Mouse (Mus musculus): Measurements from ENCODE around the gene Lnpep. TPM values are rescaled to one million over a fixed set of nuclear protein-coding genes. Genes with fewer than 3 reads are reported as not detected.
A peak's percentile ranks its signal among the peaks of the same experiment; 100 is the strongest.

Lnpep gene
- polyA plus RNA-seq, 1 experiment from 2014 or later = 17.9 TPM

DNA sequence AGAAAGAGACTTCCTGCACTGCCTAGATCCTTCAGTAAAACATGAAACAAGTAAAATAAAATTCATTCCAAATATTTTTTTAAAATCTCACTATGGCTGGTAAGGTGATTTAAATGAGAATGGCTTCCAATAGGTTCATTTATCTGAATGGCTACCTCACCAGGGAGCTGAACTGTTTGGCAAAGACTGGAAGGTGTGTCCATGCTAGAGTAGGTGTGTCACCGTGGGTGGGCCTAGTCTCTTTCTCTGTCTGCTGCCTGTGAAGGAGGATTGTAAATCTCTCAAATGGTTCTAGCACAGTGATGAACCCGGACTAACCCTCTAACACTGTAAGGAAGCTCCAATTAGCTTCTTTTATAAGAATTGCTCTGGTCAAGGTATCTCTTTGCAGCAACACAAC is 12.5 kb downstream of the Lnpep start:
- DNase-seq (ENCODE audit: low spot score) = no peak

DNA sequence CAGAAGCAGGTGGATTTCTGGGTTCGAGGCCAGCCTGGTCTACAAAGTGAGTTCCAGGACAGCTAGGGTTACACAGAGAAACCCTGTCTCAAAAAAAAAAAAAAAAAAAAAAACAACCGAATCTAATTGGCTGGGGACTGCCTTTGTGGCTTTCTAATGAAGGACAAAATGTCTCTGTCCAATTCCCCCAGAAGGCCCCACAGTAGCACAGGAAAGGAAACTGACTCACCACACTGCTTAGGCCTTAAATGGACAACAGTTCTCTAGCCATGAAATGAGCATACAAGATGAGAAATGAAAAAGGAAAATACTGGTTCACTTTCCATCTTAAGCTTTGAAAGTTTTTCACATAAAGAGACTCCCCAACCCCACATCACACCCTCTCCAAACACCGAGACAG is 15.3 kb downstream of the Lnpep start:
- no peak for DNase-seq (ENCODE audit: low spot score)

DNA sequence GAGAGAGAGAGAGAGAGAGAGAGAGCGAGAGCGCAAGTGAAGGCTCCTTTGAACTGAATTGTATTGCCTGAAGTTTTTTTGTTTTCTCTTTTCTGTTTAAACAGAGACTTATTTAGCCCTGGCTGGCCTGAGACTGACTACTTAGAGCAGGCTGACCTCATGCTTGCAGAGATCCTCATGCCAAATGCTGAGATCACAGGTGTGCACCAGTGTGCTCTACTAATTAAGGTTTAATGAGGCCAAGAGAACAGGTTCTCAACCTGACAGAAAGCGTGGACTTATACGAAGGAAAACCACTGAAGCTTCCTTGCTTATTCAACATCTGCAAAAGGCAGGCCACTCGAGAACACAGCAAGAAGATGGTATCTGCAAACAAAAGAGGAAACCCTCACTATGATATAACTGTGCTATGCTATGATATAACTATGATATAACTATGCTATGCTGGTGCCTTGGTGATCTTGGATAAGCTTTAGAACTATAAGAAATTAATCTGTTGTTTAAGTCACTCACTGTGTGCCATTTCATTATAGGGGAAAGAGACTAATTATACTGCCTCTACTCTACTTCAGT is 16.3 kb downstream of the Lnpep start:
- DNase-seq (ENCODE audit: low spot score) = peak; percentile 12

DNA sequence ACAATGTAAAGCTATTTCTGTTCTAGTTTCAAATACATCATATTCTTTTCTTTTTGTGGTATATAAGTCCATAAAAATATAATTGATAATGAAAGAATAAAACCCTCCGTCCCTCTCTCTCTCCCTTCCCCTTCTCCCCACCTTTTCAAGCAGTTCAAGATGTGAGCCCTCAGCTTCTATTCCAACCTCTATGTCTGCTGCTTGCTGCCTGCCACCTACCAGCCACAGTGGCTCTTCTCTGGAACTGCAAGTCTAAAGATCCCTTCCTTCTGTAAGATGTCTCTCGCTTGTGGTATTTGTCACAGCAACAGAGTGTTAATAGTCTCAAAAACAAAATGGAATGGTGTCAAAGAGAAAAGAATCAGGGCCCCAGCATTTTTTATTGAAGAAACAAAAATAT is 20.3 kb downstream of the Lnpep start:
- DNase-seq (ENCODE audit: low spot score) = no peak

DNA sequence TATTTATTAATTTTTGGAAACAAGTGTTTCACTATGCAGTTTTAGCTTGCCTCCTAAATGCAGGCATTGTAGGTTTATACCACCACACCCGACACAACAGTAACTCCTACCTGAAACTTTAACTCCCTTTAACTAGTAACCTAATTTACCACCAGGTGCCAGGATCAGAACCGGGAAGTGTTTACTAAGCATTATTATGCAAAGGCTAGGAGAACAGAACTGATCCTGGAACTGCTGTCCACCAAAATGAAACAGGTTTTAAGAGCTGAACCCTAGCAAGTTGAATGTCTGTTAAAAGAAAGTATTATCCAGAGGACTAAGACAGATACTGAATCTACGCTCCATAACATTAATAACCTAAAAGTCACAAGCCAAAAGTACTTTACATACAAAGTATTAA is 21.2 kb downstream of the Lnpep start:
- no peak for DNase-seq (ENCODE audit: low spot score)

DNA sequence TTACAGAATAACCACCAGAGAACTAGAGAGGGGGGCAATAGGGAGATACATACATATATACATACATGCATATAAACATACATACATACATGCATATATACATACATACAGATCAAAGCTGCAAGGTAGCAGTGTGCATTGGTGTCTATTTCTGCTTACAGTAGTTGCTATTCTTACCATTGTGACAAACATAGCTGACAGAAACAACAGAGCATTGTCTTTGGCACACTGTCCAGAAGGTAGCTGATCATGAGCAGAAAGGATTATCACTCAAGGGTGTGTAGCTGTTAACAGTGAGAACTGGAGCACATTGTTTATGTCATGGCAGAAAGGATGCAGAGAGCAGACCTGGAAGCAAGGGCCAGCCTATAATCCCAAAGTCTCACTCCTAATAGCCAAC is 22.1 kb downstream of the Lnpep start:
- DNase-seq (ENCODE audit: low spot score) = no peak

DNA sequence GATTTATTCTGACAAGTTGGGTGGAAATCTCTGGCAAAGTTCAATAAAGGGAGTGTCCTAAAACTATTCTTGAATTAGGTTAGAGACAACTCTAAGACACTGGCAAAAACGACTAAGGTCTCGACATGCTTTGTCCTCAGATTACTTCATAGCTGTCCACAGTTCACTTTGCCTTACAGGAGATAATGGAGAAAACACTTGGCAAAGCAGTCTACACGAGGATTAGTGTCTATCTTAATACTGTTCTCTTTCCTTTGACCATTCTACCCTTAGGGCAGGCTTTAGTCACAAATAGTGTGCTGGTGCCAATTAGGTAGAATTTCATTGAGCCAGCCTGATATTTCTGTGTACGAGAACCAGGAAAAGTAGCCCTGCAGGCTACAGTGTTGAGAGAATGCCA is 22.5 kb downstream of the Lnpep start:
- DNase-seq (ENCODE audit: low spot score) = no peak

DNA sequence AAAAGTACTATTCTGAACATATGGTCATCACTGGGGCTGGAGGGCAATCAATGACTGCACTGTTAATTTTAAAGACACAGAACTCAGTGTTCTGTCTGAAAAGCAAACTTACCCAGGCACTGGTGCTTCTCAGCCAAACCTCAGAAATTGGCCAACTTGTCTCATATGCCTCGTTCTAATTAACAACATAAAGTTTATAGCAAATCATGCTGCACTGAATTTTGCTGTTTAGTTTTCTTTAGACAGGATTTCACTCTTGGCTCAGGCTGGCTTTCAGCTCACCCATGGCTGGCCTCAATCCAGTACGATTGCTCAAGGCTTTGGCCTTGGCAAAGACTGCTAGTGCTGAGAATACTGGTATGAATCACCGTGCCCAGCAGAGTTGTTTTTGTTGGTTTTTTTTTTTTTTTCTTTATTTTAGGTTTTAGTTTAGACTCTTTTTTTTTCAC is 24.0 kb downstream of the Lnpep start:
- DNase-seq (ENCODE audit: low spot score) = no peak

DNA sequence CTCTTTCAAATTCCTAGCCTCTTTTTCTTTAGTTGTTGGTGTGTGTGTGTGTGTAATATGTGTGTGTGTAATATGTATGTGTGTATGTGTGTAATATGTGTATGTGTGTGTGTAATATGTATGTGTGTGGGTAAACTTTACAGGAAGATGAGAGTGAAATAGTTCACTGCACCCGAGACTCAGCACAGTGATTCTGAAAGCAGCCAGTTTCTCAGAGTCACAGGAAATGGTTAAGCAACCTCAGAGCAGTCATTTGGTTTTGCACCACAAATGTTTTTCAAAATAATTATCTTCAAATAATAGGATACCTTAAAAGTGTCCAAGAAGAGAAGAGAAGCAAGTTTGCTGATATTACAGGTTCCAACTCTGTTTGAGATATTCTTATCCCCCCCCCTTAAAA is 24.8 kb downstream of the Lnpep start:
- DNase-seq (ENCODE audit: low spot score) = peak; percentile 22

DNA sequence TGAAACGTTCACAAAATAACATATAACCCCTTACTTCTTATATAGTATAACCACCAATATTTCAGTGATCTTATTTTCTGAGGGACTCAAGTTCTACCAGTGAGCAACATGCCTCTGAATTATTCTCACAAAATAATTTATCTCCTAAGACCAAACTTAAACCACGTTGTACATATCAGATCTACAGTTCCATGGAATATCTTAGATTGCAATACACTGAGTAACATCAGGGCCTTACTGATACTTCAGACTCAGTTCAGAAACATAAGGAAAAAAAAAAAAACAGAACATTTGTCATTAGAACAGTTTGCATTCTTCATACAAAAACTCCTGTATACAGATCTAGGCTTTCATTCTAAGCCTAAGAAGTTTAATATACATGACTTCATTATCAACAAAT is 26.5 kb downstream of the Lnpep start:
- DNase-seq (ENCODE audit: low spot score) = no peak

DNA sequence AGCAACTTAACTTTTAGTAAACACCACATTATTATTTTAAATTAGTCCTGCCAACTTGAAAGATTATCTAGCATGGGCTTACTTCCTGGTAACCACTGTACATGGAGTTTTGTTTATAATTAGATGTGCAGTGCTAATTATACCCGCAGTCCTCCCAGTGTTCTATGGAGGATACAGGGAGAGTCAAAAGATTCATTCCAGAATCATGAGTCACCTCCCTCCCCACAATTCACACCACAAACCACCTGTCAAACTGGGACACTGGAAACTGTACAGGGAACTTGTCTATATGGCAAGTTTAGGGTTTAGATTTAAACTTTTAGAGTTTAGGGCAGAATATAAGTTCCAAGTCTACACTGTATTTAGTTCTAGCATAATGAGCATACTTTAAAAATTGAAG is 31.9 kb downstream of the Lnpep start:
- DNase-seq (ENCODE audit: low spot score) = no peak

DNA sequence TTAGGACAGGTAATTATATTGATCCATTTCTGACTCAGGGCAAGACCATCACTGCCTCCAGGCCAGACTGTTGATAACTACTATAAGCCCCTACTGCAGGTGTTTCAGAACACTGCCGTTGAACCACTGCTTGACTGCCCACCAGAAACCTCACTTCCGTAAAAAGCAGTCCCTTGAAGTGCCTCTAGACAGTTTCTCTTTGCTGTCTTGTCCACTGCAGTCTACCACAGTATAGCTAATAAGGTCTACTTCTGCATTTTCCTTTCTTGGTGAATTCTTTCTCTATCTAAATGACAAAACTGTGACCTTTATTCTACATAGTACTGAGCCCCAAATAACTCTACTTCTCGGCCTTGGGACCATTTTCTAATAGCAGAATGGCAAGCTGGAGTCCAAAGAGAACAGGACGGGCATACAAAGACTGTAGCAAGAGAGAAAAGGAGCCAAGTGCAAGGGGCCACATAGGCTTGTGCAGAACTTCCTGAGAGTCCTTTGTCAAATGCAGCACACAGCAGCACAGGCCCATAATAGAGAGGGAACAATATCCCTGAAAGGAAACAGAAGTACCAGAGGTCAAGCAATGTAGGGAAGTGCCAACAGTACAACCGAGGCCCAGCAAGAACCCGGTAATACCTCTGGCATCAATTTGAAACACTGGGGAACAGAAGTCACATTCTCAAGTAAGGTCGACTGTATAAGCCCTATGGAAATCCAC is 37.4 kb downstream of the Lnpep start:
- DNase-seq (ENCODE audit: low spot score) = no peak

DNA sequence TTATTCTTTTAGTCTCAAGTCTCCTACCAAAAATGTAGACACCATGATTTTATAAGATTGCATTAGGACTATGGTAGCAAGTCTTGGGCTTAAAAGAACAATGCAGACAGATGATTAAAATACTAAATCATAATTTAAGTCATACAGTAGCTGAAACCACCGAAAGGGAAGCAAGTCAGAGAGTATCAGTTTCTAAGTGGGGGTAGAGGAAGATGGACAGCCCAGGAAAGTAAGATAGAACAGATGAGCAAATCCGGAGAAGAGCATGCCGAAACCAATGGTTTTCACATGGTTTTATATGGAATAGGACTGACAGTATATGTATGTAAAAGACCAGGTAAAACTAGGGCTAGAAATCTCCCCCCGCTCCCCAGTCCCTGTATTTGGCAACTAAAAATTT is 39.7 kb downstream of the Lnpep start:
- no peak for DNase-seq (ENCODE audit: low spot score)

DNA sequence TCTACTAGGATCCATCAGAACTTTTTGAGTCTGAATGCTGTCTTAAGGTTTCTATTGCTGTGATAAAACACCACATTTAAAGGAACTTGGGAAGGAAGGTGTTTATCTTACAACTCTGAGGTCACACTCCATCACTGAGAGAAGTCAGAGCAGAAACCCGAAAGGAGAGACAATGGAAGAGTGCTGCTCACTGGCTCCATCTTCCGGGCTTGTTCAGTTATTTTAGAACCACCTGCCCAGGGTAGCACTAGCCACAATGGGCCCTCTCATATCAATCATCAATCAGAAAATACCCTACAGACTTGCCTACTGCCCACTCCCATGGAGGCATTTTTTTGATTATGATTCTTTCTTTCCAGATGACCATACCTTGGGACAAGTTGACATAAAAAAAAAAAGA is 41.0 kb downstream of the Lnpep start:
- DNase-seq (ENCODE audit: low spot score) = peak; percentile 13

DNA sequence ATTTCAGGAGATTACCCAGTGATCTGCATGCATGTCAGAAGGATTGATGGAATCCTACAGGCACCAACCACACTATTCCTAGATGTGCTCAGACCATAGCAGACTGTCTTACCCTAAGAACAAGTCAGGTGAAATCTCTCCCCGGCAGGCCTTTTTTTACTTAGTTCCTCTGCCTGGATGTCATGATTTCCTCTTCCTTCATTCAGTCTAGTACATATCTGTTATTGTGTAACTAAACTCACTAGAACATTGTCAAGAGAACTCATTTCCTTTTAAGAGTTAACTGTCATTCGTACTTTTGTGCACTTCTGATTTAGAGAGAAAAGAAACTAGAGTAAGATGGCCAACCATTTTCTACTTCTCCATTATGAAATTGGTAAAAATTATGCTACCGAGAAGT is 43.6 kb downstream of the Lnpep start:
- DNase-seq (ENCODE audit: low spot score) = no peak

DNA sequence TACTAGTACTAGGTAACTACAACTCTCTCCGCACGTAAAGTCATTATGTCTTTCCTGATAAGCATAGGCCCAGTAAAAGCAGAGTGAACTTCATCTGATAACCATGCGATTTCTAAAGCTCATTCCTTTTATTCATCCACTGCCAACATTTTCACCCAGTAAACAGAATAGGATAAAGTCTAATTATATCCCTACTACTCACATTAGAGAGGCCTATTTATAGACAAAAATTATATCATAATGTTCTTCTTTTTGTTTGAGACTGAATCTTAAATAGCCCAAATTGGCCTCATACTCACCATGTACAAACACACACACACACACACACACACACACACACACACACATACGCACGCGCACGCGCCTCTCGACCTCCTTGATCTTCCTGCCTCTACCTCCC is 48.5 kb downstream of the Lnpep start:
- DNase-seq (ENCODE audit: low spot score) = no peak

DNA sequence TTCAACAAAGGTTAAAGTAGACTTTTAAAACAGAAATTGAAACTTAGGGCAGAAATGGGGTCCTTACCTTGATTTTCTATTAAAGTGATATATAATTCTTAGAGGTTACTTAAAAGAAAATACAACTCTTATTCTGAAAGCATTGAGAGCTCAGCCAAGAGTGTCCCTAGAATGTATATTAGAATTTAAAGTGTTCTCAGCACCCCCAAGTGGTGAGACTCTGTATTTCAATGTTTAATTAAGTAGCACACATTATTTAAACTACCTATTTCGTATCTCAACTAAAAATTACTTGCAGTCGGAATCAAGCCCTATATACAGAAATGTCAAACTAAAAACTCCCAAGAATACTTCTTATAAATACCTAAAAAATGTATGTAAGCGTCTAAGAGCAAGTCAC is 57.8 kb downstream of the Lnpep start:
- DNase-seq (ENCODE audit: low spot score) = peak; percentile 56

DNA sequence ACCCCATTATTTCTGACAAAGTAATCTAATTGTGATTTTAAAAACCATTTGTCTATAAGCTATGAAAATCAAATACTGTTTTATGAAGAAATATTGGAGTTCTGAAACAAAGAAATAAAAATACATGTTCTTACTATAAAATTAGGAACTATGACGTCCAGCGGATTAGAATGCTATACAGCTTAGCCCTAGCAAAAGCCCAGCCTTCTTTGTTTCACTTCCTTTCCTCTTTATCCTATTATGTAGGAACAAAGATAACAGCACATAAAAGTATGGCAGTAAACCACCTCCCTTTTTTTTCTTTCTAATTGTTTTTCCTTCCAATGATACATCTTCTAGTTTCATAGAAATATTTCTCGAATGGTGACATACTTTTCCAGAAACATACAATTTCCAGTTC is 75.9 kb downstream of the Lnpep start:
- DNase-seq (ENCODE audit: low spot score) = no peak

DNA sequence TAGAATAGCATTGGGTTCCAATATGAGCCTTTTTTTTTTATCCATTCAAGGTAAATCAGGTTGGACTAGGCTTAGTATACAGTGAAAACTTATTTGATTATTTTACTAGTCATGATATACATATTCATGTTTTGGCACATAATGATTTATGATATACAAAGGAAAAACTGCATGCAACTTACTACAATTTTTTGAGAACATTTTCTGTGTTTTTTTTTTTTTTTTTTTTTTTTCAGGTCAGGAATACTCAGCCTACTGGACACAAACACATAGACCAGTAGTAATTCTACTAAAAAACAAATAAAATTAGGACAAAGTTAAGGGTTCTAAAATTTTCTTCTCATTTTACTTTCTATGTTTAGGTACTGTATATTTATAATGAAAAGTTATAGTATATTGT is 93.5 kb downstream of the Lnpep start:
- no peak for DNase-seq (ENCODE audit: low spot score)

DNA sequence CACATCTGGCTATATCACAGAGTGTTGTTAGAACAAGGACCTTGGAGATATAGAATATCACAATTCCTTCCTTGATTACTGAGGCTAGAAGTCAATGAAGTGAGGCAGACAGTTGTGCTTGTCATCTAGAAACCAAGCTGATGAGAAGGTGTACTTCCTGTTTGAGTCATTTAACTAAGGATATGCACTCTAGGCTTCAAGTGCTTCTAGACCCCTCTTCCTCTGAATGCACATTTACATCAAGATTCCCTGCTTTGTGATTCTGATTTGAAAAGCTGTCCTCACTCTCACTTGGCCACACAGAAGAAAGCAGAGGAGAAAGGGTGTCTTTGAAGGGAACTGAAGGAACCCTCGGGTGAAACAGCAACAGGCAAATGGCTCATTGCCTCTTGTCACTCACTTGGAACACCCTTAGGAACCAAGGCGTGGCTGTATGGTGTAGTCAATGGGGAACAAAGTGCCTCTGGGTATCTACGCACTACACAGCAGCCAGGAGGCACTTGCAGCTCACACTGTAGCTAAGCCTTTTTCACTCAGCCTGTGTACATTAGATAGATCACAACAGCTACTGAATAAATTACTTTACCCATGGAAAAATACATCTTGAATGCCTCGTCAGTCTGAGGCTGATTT is 108.3 kb downstream of the Lnpep start:
- DNase-seq (ENCODE audit: low spot score) = no peak

DNA sequence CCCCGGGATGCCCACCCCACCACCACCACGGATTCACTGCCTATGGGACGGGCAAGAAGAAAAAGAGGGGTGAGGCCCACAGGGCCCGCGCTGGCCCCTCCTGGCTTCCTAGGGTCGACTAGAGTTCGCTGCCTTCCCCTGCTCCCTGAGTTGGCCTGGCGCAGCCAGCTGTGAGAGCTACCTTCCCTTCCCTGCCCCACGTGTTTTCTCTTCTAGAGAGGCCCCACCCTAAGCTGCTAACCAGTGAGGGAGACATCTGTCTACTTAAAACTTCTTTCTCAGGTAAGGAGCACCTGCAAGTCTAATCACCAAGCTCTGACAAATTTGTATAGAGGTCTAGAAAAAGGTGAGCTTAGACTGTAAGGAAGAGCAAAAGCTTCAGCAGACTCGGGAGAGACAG is 118.2 kb downstream of the Lnpep start:
- DNase-seq (ENCODE audit: low spot score) = no peak

DNA sequence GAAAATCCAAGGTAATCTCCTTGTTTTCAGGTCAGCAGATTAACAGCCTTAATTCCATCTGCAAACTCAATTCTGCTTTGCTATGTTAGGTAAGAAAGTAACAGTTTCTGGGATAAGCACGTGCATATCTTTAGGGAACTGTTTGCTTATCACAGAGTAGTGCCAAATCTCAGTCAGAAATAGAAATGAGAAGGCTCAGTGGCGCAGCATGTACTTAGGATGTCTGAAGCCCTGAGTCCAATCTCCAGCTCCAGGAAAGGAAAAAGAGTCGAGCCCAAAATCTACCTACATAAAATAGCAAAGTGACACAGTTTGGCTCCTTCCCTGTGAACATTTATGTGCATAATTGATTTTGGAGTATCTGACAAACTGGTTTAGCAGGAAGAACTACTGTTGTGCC is 125.6 kb downstream of the Lnpep start:
- DNase-seq (ENCODE audit: low spot score) = no peak

DNA sequence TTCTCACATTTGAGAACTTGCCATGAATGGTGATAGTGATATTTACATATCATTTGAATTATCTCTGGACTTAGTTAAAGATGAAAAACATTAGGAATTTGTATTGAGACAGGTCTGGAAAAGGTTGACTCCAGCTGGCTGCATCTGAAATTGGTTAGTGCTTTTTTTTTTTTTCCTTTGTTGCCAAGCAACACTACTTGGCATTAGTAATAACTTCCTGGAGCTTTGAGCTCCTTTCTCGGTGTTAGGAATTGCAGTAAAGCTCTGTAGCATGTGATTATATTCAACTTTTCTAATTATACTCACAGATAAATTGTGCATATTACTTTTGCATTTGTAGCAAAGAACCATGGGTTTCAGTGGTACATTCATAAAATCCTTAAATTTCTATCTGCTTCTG is 126.0 kb downstream of the Lnpep start:
- no peak for DNase-seq (ENCODE audit: low spot score)
